Mouse (Mus musculus): ENCODE data around the gene Elmo3. TPM values are rescaled to one million over a fixed set of nuclear protein-coding genes. Genes with fewer than 3 reads are reported as not detected.

Elmo3 gene
- total RNA-seq, 2 experiments from 2014 or later: 7.7 TPM; not detected in 1

GRCm38 (mm10) chr8:105295256-105295655, 10.1 kb upstream of the Elmo3 start:
- no peak for ATAC-seq (replicated peaks; ENCODE audit: low FRiP score, low TSS enrichment, poor library complexity, severe bottlenecking)

- ATAC-seq (replicated peaks; ENCODE audit: low FRiP score, low TSS enrichment, poor library complexity, severe bottlenecking): no peak
These were observed 9.4 kb upstream of the Elmo3 start, which contains the start of gene Exoc3l for GRCm38 (mm10) chr8:105295895-105296573. Gene Exoc3l (minus strand): TSS chr8:105296101.

DNA sequence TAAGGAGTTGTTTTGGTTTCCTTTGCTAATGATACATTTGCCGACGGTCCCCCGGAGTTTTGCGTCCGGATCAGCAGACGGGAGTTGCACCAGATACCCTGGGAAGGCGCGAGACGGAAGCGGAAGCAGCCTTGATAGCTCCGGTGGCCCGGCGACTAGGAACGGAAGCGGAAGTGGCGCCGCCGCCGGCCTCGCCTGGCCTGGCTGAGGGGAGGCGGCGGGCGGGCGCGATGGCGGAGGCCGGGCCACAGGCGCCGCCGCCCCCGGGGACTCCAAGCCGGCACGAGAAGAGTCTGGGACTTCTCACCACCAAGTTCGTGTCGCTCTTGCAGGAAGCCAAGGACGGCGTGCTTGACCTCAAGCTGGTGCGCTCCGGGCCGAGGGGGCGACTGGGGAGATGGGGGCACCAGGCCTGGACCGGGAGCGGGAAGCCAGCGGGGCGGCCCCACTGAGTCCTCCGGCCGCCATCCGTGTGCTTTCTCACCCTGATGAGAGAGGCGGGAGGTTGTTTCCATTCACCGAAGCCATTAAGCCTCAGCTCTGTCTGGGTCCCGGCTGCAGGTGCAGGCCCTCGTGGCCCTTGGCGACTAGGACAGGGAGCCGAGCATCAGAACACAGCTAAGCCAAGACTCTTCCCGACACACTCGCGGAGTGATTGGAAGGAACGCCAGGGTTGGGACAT, 7.7 kb upstream of the Elmo3 start, which contains the start of gene E2f4:
TSS of gene E2f4 (plus strand) at position 153 of the 682 bp plus-strand sequence.
- ATAC-seq (replicated peaks; ENCODE audit: low FRiP score, low TSS enrichment, poor library complexity, severe bottlenecking): peak; percentile 79

- peak; percentile 13; the same call in 1 of the 2 replicates for ATAC-seq (replicated peaks; ENCODE audit: low FRiP score, low TSS enrichment, poor library complexity, severe bottlenecking)
These were observed 6.8 kb upstream of the Elmo3 start for GRCm38 (mm10) chr8:105298351-105299252.

- ATAC-seq (replicated peaks; ENCODE audit: low FRiP score, low TSS enrichment, poor library complexity, severe bottlenecking): peak; percentile 74
These were observed 5.4 kb upstream of the Elmo3 start for GRCm38 (mm10) chr8:105299962-105300361.

- ATAC-seq (replicated peaks; ENCODE audit: low FRiP score, low TSS enrichment, poor library complexity, severe bottlenecking): no peak
These were observed 2.0 kb upstream of the Elmo3 start for GRCm38 (mm10) chr8:105303396-105303795.

- no peak for ATAC-seq (replicated peaks; ENCODE audit: low FRiP score, low TSS enrichment, poor library complexity, severe bottlenecking)
These were observed 1.5 kb upstream of the Elmo3 start for GRCm38 (mm10) chr8:105303874-105304273.

DNA sequence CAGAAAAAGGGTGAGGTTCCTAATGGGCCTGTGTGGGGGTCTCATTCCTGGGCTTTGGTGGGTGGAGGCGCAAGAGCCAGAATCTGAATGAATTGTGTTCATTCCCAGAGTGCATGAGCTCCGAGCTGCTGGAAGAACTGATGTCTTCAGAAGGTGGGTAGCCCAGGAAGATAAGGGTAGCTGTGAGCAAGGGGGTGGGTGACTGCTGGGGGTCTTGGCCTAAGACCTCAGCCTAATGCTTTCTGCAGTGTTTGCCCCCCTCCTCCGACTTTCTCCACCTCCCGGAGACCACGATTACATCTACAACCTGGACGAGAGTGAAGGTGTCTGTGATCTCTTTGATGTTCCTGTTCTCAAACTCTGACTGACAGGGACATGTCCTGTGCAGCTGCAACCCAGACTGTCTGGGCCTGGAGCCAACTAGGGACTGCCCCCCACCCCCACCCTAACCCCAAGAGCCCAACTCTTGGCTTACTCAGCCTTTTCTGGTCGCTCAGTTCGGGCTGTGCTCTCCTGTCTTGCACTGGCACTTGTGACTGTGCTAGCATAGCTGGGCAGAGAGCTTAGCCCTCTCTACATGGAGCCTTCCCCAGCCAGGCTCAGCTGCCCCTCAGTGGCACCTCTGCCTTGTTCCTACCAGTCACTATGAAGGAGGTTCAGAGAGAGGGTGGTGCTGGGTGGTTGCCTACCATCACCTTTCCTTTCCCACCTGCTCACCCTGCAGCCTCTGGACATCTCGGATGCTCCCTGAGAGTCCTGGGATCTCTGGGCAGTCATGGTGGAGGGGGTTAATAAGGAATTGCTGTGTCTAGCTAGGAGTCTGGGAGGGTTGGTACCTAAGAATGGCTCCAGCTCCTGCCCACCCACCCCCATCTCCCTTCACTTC, 833 bp upstream of the Elmo3 start:
- ATAC-seq (replicated peaks; ENCODE audit: low FRiP score, low TSS enrichment, poor library complexity, severe bottlenecking): peak; percentile 25

- no peak for ATAC-seq (replicated peaks; ENCODE audit: low FRiP score, low TSS enrichment, poor library complexity, severe bottlenecking)
These were observed 818 bp downstream of the Elmo3 start for GRCm38 (mm10) chr8:105306146-105306691.

DNA sequence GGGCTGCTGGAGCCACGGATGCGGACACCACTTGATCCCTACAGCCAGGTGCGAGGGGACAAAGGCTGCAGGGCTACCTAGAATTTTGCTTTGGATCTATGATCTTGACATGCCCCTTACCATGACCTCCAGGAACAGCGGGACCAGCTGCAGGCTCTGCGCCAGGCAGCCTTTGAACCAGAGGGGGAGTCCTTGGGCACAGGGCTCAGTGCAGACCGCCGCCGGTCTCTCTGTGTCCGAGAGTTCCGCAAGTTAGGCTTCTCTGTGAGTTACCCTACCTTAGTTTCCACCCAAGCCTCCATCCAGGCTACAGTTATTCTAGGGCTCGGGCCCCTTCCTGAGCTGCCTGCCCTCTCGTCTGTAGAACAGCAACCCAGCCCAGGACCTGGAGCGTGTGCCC, 2.3 kb downstream of the Elmo3 start:
- ATAC-seq (replicated peaks; ENCODE audit: low FRiP score, low TSS enrichment, poor library complexity, severe bottlenecking): no peak

- no peak for ATAC-seq (replicated peaks; ENCODE audit: low FRiP score, low TSS enrichment, poor library complexity, severe bottlenecking)
These were observed 3.0 kb downstream of the Elmo3 start for GRCm38 (mm10) chr8:105308428-105308827.

GRCm38 (mm10) chr8:105309142-105309847, 3.9 kb downstream of the Elmo3 start:
- ATAC-seq (replicated peaks; ENCODE audit: low FRiP score, low TSS enrichment, poor library complexity, severe bottlenecking): no peak

- ATAC-seq (replicated peaks; ENCODE audit: low FRiP score, low TSS enrichment, poor library complexity, severe bottlenecking): no peak
These were observed 4.7 kb downstream of the Elmo3 start for GRCm38 (mm10) chr8:105310118-105310517.

DNA sequence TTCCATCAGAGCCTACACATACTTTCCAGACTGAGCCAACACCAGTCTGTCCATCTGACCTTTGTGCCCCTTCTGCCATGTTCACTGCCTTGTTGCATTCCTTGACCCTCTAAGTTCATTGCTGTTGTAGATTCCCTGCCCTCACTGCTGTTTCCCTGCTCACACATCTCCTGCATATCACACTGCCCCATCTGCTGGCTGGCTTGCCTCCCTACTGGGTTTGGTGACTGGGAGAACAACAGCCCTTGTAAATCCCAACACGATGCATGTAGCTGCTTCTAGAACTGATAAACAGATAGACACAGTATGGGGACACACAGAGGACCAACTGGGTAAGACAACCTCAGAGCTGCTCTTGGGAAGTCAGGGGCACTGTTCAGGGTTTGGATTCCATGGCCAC, 6.3 kb downstream of the Elmo3 start:
- ATAC-seq (replicated peaks; ENCODE audit: low FRiP score, low TSS enrichment, poor library complexity, severe bottlenecking): peak; percentile 69

- peak; percentile 77 for ATAC-seq (replicated peaks; ENCODE audit: low FRiP score, low TSS enrichment, poor library complexity, severe bottlenecking)
These were observed 7.6 kb downstream of the Elmo3 start for GRCm38 (mm10) chr8:105312891-105313481.

DNA sequence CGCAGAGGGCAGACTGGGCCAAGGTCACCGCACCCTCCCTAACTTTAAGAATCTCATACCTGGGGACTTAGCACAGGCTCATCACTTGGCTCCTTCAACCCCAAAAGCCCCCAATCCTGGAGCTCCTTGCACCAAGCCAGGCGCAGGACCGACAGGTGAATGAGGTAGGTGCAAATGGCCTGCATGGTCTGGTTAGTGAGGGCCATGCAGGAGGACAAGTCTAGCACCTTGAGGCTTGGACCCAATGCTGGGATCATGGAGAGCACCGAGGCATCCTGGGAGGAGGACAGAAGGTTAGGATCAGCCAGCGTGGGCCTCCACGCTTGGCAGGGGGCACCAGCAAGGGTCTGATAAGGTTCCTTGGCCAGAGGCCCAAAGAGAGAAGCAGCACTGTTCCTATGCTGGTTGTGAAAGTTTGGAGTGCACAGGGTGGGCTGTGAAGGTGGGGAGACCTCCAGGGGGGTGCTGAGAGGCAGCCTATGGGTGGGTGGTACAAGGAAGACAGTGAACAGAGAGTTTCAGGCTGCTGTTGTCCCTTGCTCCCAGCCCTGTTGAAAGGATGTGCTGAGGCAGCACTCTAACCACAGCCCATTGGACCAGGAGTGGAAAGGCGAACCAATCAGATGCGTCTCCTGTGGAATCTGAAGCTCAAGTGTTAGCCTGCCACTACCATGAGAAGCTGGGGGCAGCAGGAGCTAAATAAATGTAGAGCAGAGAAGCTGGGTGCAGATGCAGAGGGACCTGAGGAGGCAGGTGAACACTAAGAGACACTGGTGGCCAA, 8.4 kb downstream of the Elmo3 start:
- peak; percentile 15; the same call in 1 of the 2 replicates for ATAC-seq (replicated peaks; ENCODE audit: low FRiP score, low TSS enrichment, poor library complexity, severe bottlenecking)
